Mouse (Mus musculus) monocyte, adult 2 months (primary cell): ENCODE data around the gene Med27.
A peak's percentile ranks its signal among the peaks of the same experiment; 100 is the strongest.

Experiments
- DNase-seq, 2 experiments: peaks; one replicate each; pipeline ENCODE4 v3.0.0; 2022; ENCODE audit warnings: low spot score in 2 of 2, low read depth in 1 of 2

Med27 gene

GRCm38 (mm10) chr2:29346629-29347271, at the start of gene Med27:
Med27 (plus strand) TSS chr2:29346819.
- peak; percentile 72 to 87 for DNase-seq

DNA sequence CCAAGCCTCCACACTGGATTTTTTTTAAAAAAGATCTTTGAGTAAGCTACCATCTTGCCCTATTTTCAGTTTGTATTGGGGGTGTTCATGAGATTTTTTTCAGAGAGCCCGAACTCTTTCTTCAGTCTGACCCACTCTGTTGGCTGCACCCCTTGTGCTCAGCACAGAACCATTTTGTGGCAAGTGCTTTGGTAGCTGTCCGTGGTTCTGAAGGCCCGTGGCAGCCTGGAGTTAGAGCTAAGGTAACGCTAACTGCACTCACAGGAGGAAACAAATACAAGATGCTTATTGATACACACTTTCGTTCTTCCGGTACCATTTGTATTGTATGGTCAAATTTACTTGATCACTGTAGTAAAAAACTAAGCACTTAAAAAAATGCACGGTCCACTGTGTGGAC, 36.7 kb upstream of the Med27 start:
- DNase-seq: no peak

GRCm38 (mm10) chr2:29312058-29312457, 34.6 kb upstream of the Med27 start:
- DNase-seq: no peak

GRCm38 (mm10) chr2:29317906-29318470, 28.6 kb upstream of the Med27 start:
- no peak for DNase-seq

GRCm38 (mm10) chr2:29318596-29318995, 28.0 kb upstream of the Med27 start:
- no peak for DNase-seq

- DNase-seq: no peak
Measured at GRCm38 (mm10) chr2:29320229-29320751, 26.3 kb upstream of the Med27 start.

- no peak for DNase-seq
Measured at GRCm38 (mm10) chr2:29320780-29321179, 25.8 kb upstream of the Med27 start.

DNA sequence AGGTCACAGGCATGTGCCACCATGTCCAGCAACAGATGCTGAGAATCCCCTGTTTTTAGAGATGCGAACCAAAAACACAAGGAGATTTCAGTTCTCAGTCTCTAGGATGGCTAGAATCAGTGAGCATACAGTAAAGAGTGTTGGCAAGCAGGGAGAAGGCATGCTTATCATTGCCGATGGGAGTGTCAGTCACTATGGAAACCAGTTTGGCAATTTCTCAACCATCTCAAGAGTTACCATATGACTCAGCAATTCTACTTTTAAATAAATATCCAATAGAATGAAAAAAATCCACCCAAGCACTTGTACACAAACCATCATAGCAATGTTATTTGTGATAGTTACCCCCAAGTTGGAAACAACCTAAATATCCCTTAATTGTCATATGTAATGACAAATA, 22.2 kb upstream of the Med27 start:
- no peak for DNase-seq

DNA sequence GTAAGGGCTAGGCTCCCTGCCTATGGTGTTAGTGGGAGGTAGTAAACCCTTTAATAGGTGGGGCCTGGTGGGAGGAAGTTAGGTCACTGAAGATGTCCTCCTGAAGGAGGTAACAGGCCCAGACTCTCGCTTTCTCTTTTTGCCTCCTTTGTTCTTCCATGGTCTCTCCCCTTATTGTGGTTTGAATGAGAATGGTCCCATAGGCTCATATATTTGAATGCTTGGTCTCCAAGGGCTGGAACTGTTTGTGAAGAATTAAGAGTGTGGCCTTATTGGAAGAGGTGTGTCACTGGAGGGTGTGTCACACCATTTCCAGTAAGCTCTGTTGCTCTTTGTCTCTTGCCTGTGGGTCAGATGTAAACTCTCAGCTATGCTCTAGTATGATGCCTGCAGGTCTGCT, 16.1 kb upstream of the Med27 start:
- no peak for DNase-seq

GRCm38 (mm10) chr2:29338396-29338795, 8.2 kb upstream of the Med27 start:
- DNase-seq: no peak

DNA sequence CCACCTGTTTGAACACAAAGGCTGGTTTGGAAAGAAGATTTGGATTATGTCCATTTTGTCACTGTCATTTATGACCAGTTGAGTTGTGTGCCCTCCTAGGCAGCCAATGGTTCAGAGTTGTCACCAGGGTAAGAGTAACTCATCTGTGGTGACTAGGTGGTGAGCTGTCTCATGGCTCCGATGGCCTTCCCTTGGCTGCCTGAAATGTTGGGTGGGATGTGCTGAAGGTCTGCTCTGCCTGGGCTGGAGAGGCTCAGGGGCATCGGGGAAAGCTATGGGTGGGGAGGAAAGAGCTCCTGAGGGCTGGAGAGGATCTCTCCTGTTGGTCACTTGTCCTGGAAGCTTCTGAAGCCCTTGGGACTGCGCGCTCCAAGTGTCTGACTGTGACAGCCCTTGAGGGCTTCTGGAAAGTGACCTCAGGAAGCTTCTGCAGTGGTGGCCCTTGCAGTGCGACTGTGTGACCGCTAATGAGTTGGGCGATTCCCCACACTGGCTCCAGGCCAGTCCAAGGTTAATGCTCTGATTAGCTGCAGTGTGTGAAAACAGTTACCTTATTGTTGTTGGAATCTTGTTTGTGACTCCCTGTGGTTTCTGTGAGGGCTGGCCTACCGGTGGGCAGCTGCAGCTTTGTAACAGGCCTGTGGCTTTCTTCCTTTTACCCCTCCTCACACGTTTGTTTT, 12.2 kb downstream of the Med27 start:
- DNase-seq: no peak

GRCm38 (mm10) chr2:29360956-29361355, 14.3 kb downstream of the Med27 start:
- no peak for DNase-seq

- no peak for DNase-seq
Measured at GRCm38 (mm10) chr2:29365000-29365695, 18.5 kb downstream of the Med27 start.

GRCm38 (mm10) chr2:29368730-29369129, 22.1 kb downstream of the Med27 start:
- DNase-seq: no peak

GRCm38 (mm10) chr2:29372176-29372575, 25.6 kb downstream of the Med27 start:
- DNase-seq: no peak

DNA sequence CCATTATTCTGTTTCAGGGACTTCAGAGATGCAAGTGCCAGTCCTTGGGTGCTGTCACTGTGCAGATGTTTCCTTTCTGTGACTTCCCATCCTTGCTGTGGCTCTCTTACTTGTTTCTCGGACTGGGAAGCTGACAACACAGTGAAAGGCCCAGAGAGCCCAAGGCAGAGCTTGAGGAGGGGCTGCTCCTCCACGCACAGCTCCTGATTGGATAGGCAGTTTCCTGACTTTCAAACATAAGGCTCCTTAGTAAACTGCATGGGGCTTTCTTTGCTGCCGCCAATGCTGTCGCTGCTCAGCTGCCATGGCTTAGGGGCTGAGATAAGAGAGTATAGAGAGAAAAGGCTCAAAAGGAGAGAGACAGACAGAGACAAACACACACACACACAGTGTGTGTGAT, 35.1 kb downstream of the Med27 start:
- no peak for DNase-seq

DNA sequence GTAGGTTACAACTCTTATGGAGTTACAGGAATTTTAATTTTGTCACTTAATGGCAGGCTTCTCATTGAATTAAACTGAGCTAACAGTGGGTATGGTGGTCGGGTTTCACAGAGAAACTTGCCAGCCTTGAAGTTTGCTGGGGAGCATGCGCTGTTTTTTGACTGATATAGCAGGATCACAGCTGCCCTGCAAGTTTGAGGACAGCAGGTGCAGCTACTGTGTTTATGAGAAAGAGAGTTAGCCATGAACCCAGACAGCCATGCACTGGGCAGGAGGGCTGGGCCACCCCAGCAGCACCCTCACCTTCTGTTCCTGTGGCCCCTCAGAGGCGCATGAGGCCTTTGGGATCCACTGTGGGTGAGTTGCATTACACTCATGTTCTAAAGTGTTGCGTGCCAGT, 36.0 kb downstream of the Med27 start:
- DNase-seq: no peak

DNA sequence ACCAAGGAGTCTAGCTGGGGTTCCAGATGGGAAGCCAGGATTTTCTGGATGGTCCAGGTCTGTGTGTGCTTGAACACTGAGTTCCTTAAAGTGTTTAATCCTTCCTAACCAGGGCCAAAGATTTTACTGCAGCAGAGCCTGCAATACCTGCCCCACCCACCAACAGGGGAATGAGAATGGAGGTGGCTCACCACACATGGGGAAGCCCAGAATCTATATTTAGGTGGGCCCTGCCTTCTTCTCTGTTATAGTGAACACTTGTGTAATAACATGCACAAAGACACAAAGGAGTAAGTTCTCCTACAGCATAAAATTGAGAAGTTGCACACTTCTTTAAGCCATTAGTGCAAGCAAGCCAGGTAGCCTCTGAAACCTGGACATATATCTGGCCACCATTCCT, 36.5 kb downstream of the Med27 start:
- no peak for DNase-seq

DNA sequence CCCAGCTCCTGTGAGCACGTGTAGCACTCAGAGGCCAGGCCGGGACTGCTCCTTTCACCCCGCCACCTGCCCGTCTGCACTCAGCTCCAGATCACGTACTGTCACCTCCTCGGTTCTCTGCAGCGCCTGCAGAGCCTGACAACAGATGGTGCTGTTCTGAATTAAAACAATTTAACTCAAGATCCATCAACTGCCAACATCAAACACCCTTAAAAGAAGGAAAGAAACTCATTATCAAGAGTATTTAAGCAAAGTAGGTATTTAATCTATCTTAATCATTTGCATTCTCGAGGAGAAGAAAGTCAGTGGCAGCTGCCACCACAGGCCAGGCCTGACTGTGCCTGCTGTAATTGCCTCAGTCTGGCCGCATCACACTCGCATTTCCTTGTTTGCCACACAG, 38.8 kb downstream of the Med27 start:
- no peak for DNase-seq

DNA sequence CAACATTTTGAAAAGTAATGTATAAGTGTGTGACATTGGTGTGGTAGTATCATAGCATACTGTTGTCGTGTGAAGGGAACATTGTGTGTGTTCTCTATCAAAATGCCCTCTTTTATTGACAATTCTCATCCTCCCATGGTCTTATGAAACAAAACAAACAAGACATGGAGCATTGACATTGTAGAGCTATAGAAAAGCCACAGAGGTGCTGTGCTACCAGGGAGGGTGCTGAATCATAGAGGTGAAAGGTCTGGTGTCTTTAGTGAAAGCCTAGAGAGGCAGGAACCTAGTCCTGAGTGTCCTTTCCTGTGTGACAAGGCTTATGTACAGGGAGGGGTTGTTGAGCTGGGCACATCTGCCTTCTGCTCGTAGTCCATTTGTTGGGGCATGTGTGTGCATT, 40.6 kb downstream of the Med27 start:
- DNase-seq: no peak

DNA sequence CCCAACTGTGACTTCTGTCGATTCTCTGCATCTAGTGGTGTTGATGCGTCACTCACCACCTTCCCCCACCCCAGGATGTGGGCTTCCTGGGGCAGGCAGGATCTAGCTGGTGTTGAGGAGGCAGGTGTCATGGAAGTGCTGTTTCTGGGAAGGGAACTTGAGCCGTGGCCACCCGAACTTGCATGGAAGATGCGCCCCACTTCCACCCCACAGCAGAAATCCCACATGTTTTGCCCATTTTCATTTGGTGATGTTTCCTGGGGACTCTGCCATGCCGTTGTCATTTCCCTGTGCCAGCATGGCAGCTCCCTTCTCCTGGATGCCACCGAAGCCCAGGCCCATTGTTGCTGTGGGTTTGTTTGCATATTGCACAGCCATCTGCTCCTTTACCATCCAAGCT, 42.3 kb downstream of the Med27 start:
- no peak for DNase-seq

DNA sequence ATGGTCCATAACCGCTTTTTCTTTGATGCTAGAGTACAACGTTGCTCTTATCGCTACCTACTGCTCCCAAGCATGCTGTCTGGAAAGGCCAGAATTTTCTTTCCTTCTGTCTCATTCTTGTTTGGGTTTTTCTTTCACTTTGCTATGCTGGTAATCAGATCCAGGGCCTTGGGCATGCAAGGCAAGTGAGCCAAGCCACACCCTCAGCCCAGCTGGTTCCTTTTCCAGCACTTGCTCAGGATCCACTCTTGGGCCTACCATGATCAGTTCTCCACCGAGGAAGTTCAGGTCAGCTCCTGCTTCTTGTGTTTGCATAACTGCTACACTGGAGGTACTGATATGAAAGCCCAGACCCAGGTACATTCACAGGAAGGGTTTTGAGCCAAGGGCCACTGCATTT, 44.5 kb downstream of the Med27 start:
- DNase-seq: no peak
